Mouse (Mus musculus) urinary bladder, postnatal 36 days (tissue): ENCODE data around the gene Gtf2h2.
"Not testable (repeated sequence)": the region's sequence is repeated elsewhere in the genome, so short reads cannot be mapped to it uniquely, and the experiment has no call there.

Experiments used
- DNase-seq, 2 experiments: peaks; one replicate each; pipeline ENCODE4 v3.0.0; 2022; ENCODE audit warnings: low spot score in 2 of 2, mixed read lengths in 1 of 2

The Gtf2h2 gene

GRCm38 (mm10) chr13:100490424-100490823 is 2.0 kb downstream of the Gtf2h2 start:
- DNase-seq = no peak

GRCm38 (mm10) chr13:100483610-100484009 is 8.8 kb downstream of the Gtf2h2 start:
- no peak for DNase-seq

- DNase-seq = peak in 1 of 2 experiments; percentile 1
Observed at GRCm38 (mm10) chr13:100463527-100464222, 28.7 kb downstream of the Gtf2h2 start.

- no peak for DNase-seq
Observed at GRCm38 (mm10) chr13:100461336-100461735, 31.0 kb downstream of the Gtf2h2 start.

GRCm38 (mm10) chr13:100452415-100453127 is 39.8 kb downstream of the Gtf2h2 start, which contains the start of gene Naip1:
Naip1 (minus strand) TSS chr13:100452869.
- DNase-seq = not testable (repeated sequence)

GRCm38 (mm10) chr13:100449495-100449894 is 42.9 kb downstream of the Gtf2h2 start:
- no peak for DNase-seq

GRCm38 (mm10) chr13:100440116-100440515 is 52.3 kb downstream of the Gtf2h2 start:
- no peak for DNase-seq

- no peak for DNase-seq
Observed at GRCm38 (mm10) chr13:100438701-100439100, 53.7 kb downstream of the Gtf2h2 start.

GRCm38 (mm10) chr13:100437322-100437825 is 55.0 kb downstream of the Gtf2h2 start:
- DNase-seq = no peak

GRCm38 (mm10) chr13:100436556-100437163 is 55.7 kb downstream of the Gtf2h2 start:
- DNase-seq = not testable (repeated sequence)

- not testable (repeated sequence) for DNase-seq
Observed at GRCm38 (mm10) chr13:100419958-100420357, 72.4 kb downstream of the Gtf2h2 start.

- DNase-seq = no peak
Observed at GRCm38 (mm10) chr13:100414428-100414827, 78.0 kb downstream of the Gtf2h2 start.
